Mouse (Mus musculus) G1E (cell line): ENCODE results near the gene Igfbp2. TPM values are rescaled to one million over a fixed set of nuclear protein-coding genes. Genes with fewer than 3 reads are reported as not detected.

ENCODE experiments used
- ATAC-seq: 2 replicates; pipeline ENCODE4 v1.8.0; 2016; ENCODE audit warnings: mild to moderate bottlenecking; ENCODE audit not compliant: insufficient number of reproducible peaks, poor library complexity, low FRiP score, severe bottlenecking; ENCODE audit errors: extremely low read depth
- DNase-seq: peaks from one replicate; pipeline ENCODE4 v3.0.0; 2012; ENCODE audit warnings: low spot score
- H3K27me3 ChIP-seq: 2 replicates; pipeline ENCODE4 v1.6.1; 2012; ENCODE audit warnings: mild to moderate bottlenecking, low read length, inconsistent platforms; ENCODE audit not compliant: insufficient read depth
- H3K36me3 ChIP-seq: replicated peaks from 2 replicates; pipeline ENCODE3; 2012; ENCODE audit warnings: mild to moderate bottlenecking, inconsistent platforms
- H3K4me1 ChIP-seq: 2 replicates; pipeline ENCODE4 v1.6.1; 2012; ENCODE audit warnings: low read depth, low read length, inconsistent platforms, mixed read lengths; ENCODE audit not compliant: insufficient read depth
- H3K4me3 ChIP-seq: 2 replicates; pipeline ENCODE4 v1.5.1; 2012; ENCODE audit warnings: low read depth, mild to moderate bottlenecking, inconsistent platforms, low read length, moderate library complexity, mixed read lengths
- H3K9me3 ChIP-seq: replicated peaks from 2 replicates; pipeline ENCODE4 v1.6.1; 2012; ENCODE audit warnings: inconsistent platforms
- CTCF ChIP-seq: IDR thresholded peaks from 2 replicates; pipeline ENCODE4 v1.5.1; 2012; ENCODE audit warnings: low read depth, low read length, inconsistent platforms, mixed read lengths
- GATA1 ChIP-seq: IDR thresholded peaks from 2 replicates; pipeline ENCODE4 v1.6.1; 2012; ENCODE audit warnings: borderline replicate concordance, low read length, inconsistent platforms, mixed read lengths
- GATA2 ChIP-seq: IDR thresholded peaks from 2 replicates; pipeline ENCODE4 v1.6.1; 2012; ENCODE audit warnings: low read depth, low read length, inconsistent platforms, borderline replicate concordance
- POLR2AphosphoS5 ChIP-seq: IDR thresholded peaks from 2 replicates; pipeline ENCODE4 v1.6.1; 2012; ENCODE audit warnings: low read depth, low read length, inconsistent platforms; ENCODE audit not compliant: insufficient replicate concordance
- TAL1 ChIP-seq: conservative IDR thresholded peaks from 2 replicates; pipeline ENCODE4 v1.6.1; 2012; ENCODE audit warnings: low read depth, low read length, inconsistent platforms, mixed read lengths
- polyA plus RNA-seq: library from polyadenylated mRNA; stranded (reverse); fragments of >175 nt; gene quantifications from 2 replicates; pipeline ENCODE4 v1.2.3, GENCODE M21; 2012
- total RNA-seq, 2 experiments: library from RNA; stranded (forward) in 1 of 2; stranded (reverse) in 1 of 2; fragments of 200-1000 nt in 1 of 2; fragments of >200 nt in 1 of 2; fragmentation: Nextera tagmentation in 1 of 2; gene quantifications; 2 replicates each; pipeline ENCODE4 v1.2.3; 2014 to 2017

The Igfbp2 gene
- total and polyA plus RNA-seq, 3 experiments = 0.55 TPM; not detected in 2

DNA sequence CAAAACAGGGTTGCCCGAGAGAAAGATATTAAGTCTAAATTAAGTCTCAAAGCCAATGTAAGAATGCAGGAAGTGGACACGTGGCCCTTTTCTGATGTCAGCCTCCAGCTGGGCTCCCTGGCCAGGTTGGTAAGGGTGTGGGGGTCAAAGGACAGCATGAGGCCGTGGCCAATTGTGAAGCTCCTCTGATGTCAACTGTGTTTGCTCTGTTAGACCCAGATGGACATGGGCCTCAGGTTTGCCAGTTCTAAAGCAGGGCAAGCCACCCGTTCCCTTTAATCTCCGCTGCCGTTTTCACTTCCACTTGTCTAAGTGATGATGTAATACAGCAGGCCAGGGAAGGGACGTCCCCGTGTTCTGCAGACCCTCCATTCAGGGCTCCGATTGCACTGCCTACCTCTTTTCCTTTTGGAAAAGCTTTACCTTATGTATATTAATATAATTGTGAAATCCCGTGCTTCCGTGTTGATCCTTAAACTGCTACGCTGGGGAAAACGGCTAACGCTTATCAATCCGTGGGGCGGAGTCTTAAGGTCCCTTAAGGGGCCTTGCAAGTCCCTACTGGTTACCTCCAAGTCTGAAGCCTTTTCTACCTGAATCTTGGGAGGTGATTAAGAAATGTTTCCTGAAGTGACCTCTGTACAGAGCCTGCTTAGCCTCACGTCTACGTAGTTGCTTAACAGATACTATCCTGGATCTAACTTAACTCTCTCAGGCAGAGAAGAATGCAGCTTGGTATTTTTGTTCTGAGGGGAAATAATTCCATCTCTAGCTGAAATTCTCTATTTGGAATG lies 18.6 kb downstream of the Igfbp2 start:
- H3K9me3 ChIP-seq = no peaks in the 10 kb centered on the region
- peaks cover 7% of the 10 kb centered on the region for H3K27me3 ChIP-seq
- TF ChIP-seq GATA2 (no peak), TAL1 (no peak), POLR2AphosphoS5 (no peak), GATA1 (no peak), CTCF (no peak)
- H3K36me3 ChIP-seq = no peaks in the 10 kb centered on the region
- no peaks in the 10 kb centered on the region for H3K4me1 ChIP-seq
- no peak for ATAC-seq
- DNase-seq = no peak
- H3K4me3 ChIP-seq = no peak overlapping the region

DNA sequence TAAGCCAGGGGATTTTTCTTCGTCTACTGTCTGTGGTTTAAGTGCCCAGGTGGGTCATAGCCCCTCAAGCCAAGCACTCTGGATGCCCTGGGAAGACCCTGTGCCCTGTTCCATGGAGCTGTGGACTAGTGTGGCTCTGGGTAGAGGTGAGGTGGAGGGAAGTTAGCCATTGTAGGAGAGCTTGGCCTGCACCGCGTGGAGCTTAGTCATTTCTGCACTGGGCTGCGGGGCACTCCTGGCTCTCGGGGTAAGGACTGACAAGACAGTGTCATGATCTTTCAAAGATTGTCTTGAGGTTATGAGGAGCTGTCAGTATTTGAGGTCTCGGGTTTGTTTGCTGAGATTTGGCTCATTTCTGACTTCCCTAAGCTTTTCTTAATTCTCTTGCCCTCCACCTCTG lies 20.4 kb downstream of the Igfbp2 start:
- Histone ChIP-seq H3K4me1 (no peaks in the 10 kb centered on the region), H3K36me3 (no peaks in the 10 kb centered on the region)
- TF ChIP-seq CTCF (no peak), GATA2 (no peak), POLR2AphosphoS5 (no peak), TAL1 (no peak)

GRCm38 (mm10) chr1:72847849-72848380 lies 23.6 kb downstream of the Igfbp2 start:
- no peaks in the 10 kb centered on the region for H3K4me1 ChIP-seq
- DNase-seq = no peak
- no peak for TF ChIP-seq POLR2AphosphoS5
- TF ChIP-seq GATA1 = no peak
- TF ChIP-seq TAL1 = no peak
- no peak for TF ChIP-seq CTCF
- TF ChIP-seq GATA2 = no peak

More for the DNA sequence above, 20.4 kb downstream of the Igfbp2 start:
- DNase-seq (no peak), ATAC-seq (no peak)
- Histone ChIP-seq H3K27me3 (peaks cover 13% of the 10 kb centered on the region), H3K9me3 (no peaks in the 10 kb centered on the region), H3K4me3 (no peak overlapping the region)

DNA sequence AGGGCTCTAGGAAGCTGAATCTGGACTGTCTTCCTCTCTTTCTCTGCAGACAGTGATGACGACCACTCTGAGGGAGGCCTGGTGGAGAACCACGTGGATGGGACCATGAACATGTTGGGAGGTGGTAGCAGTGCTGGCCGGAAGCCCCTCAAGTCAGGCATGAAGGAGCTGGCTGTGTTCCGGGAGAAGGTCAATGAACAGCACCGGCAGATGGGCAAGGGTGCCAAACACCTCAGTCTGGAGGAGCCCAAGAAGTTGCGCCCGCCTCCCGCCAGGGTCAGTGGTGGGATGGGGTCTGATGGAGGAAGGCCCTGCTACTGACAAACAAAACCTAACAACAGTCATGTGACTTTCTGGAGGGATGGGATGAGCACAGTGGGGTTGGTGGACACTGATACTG lies 24.7 kb downstream of the Igfbp2 start:
- no peaks in the 10 kb centered on the region for H3K9me3 ChIP-seq
- peaks cover 18% of the 10 kb centered on the region; the same call in 1 of the 2 replicates for H3K27me3 ChIP-seq
- no peak for DNase-seq
- no peaks in the 10 kb centered on the region for H3K4me1 ChIP-seq
- no peak overlapping the region for H3K4me3 ChIP-seq
- H3K36me3 ChIP-seq = no peaks in the 10 kb centered on the region
- no peak for ATAC-seq
- TF ChIP-seq GATA2 (no peak), POLR2AphosphoS5 (no peak), TAL1 (no peak), GATA1 (no peak), CTCF (no peak)

More at GRCm38 (mm10) chr1:72847849-72848380, 23.6 kb downstream of the Igfbp2 start:
- Histone ChIP-seq H3K4me3 (no peak overlapping the region), H3K27me3 (peaks cover 18% of the 10 kb centered on the region; the same call in 1 of the 2 replicates), H3K36me3 (no peaks in the 10 kb centered on the region), H3K9me3 (no peaks in the 10 kb centered on the region)
- no peak for ATAC-seq

GRCm38 (mm10) chr1:72853759-72854158 lies 29.5 kb downstream of the Igfbp2 start:
- Histone ChIP-seq H3K36me3 (no peaks in the 10 kb centered on the region), H3K4me1 (no peaks in the 10 kb centered on the region), H3K27me3 (peaks cover 26% of the 10 kb centered on the region; the same call in 1 of the 2 replicates), H3K4me3 (no peak overlapping the region), H3K9me3 (no peaks in the 10 kb centered on the region)
- ATAC-seq (no peak), DNase-seq (no peak)
- no peak for TF ChIP-seq GATA2
- no peak for TF ChIP-seq GATA1
- no peak for TF ChIP-seq TAL1
- TF ChIP-seq POLR2AphosphoS5 = no peak
- no peak for TF ChIP-seq CTCF
